ENCODE assay signal across 8 mouse cellular contexts in genomic region chr7:67758506-67758857, GRCm38 (mm10). TPM values are rescaled to one million over a fixed set of nuclear protein-coding genes. Genes with fewer than 3 reads are reported as not detected.
DNase-seq lines count a peak whose midpoint lies in the region; ATAC-seq and TF ChIP-seq lines count a peak whose summit lies in the region.

No protein-coding gene starts in this region.

- H3K36me3 ChIP-seq in lung, embryonic 15.5 days: no peaks in the 10 kb centered on the region
- H3K36me3 ChIP-seq in forebrain, embryonic 14.5 days (ENCODE audit: control insufficient read depth, insufficient read depth, low read length): no peaks in the 10 kb centered on the region
- H3K36me3 ChIP-seq in limb, embryonic 10.5 days: no peaks in the 10 kb centered on the region

- WGBS in lung, embryonic 15.5 days: 2% methylated on average over 19 of the region's 19 CpGs
- under 1% methylated on average over 19 of the region's 19 CpGs for WGBS in forebrain, embryonic 14.5 days
- WGBS in limb, embryonic 10.5 days: 2% methylated on average over 19 of the region's 19 CpGs
- under 1% methylated on average over 19 of the region's 19 CpGs for WGBS in olfactory bulb, adult 2 months

- peak overlapping the region; percentile 93 for H3K4me2 ChIP-seq in lung, embryonic 15.5 days
- H3K4me2 ChIP-seq in forebrain, embryonic 14.5 days (ENCODE audit: low read length): peak overlapping the region; percentile 98

- peak overlapping the region; percentile 53 for H3K4me3 ChIP-seq in lung, embryonic 15.5 days
- peak overlapping the region; percentile 55 for H3K4me3 ChIP-seq in forebrain, embryonic 14.5 days (ENCODE audit: low read depth, low read length)
- H3K4me3 ChIP-seq in limb, embryonic 10.5 days: peak overlapping the region; percentile 63
- peak overlapping the region; percentile 51 for H3K4me3 ChIP-seq in olfactory bulb, adult 2 months (ENCODE audit: insufficient read depth, low read depth, low read length)

- H3K27ac ChIP-seq in lung, embryonic 15.5 days: peak overlapping the region; percentile 62; the same call in 1 of the 2 replicates
- no peak overlapping the region; the same call in 1 of the 2 replicates for H3K27ac ChIP-seq in forebrain, embryonic 14.5 days (ENCODE audit: low read depth, low read length)
- peak overlapping the region; percentile 38; the same call in 1 of the 2 replicates for H3K27ac ChIP-seq in limb, embryonic 10.5 days
- H3K27ac ChIP-seq in olfactory bulb, adult 2 months (ENCODE audit: insufficient read depth, low read depth, low read length): no peak overlapping the region

- H3K27me3 ChIP-seq in lung, embryonic 15.5 days: peaks cover 10% of the 10 kb centered on the region
- H3K27me3 ChIP-seq in forebrain, embryonic 14.5 days (replicated peaks; ENCODE audit: control insufficient read depth, insufficient read depth, low read length): 0 out of 2 replicates have a peak, but pooled peaks cover 12% of the 10 kb centered on the region
- peaks cover 38% of the 10 kb centered on the region for H3K27me3 ChIP-seq in limb, embryonic 10.5 days (ENCODE audit: low read depth, poor library complexity, severe bottlenecking)

- H3K4me1 ChIP-seq in lung, embryonic 15.5 days: peaks cover 15% of the 10 kb centered on the region
- no peaks in the 10 kb centered on the region for H3K4me1 ChIP-seq in forebrain, embryonic 14.5 days (ENCODE audit: control insufficient read depth, insufficient read depth, low read length)
- H3K4me1 ChIP-seq in limb, embryonic 10.5 days: peaks cover 16% of the 10 kb centered on the region
- H3K4me1 ChIP-seq in olfactory bulb, adult 2 months (ENCODE audit: control insufficient read depth, insufficient read depth, low read length): peaks cover 3% of the 10 kb centered on the region; the same call in 1 of the 2 replicates

- DNase-seq in lung, postnatal 25 days (ENCODE audit: low spot score): no peak
- no peak for DNase-seq in forebrain, embryonic 14.5 days (ENCODE audit: low spot score)
- DNase-seq in limb, embryonic 10.5 days (ENCODE audit: low spot score): no peak
- DNase-seq in adipocyte (ENCODE audit: low spot score): no peak
- DNase-seq in adrenal gland, adult 18-20 months (ENCODE audit: low spot score in 2 of 2): no peak
- DNase-seq in layer of hippocampus, postnatal 10 days (ENCODE audit: low spot score in 2 of 2): no peak

- H3K9ac ChIP-seq in lung, embryonic 15.5 days: peak overlapping the region; percentile 54
- peak overlapping the region; percentile 62 for H3K9ac ChIP-seq in forebrain, embryonic 14.5 days (ENCODE audit: low read length)

- no peaks in the 10 kb centered on the region for H3K9me3 ChIP-seq in lung, embryonic 15.5 days
- H3K9me3 ChIP-seq in forebrain, embryonic 14.5 days (replicated peaks; ENCODE audit: control insufficient read depth, low read length): no peaks in the 10 kb centered on the region
- H3K9me3 ChIP-seq in limb, embryonic 10.5 days (replicated peaks): no peaks in the 10 kb centered on the region

- ATAC-seq in lung, embryonic 15.5 days (ENCODE audit: borderline replicate concordance, extremely low read depth, low FRiP score, low TSS enrichment): no peak; the same call in 1 of the 2 replicates
- no peak for ATAC-seq in forebrain, embryonic 14.5 days

- no peak for TF ChIP-seq POLR2A in olfactory bulb, adult 2 months (IDR thresholded peaks at IDR 0.05; ENCODE audit: insufficient read depth, low read depth, low read length)

- TF ChIP-seq CTCF in olfactory bulb, adult 2 months (IDR thresholded peaks at IDR 0.05; ENCODE audit: insufficient read depth, low read depth, low read length): no peak

RNA-seq across cellular contexts. Expression of gene Synm, which starts 1.1 kb away (rescaled TPM):
- 9.7 and 12.7 TPM in 2 replicates for polyA plus RNA-seq in lung, embryonic 15.5 days (2015; fragmentation: Nextera tagmentation; extraction: Ambion mirVana)
- 1.4 and 2.2 TPM in 2 replicates for polyA plus RNA-seq in forebrain, embryonic 14.5 days (2014; fragmentation: Nextera tagmentation; extraction: Ambion mirVana)
- polyA plus RNA-seq in limb, embryonic 10.5 days (2016; fragmentation: Nextera tagmentation; extraction: Ambion mirVana): 0.15 and 0.29 TPM in 2 replicates
- not detected in 2 replicates for polyA plus RNA-seq in olfactory bulb, adult 2 months (2012; ENCODE audit: insufficient read depth, insufficient read length, low replicate concordance, missing spikeins)
- 10 to 100 TPM; 10.6 to 16.3 TPM for total RNA-seq in adrenal gland, adult 18-20 months (2021)
- 10 to 100 TPM; 26.8 to 29.4 TPM for total RNA-seq in layer of hippocampus, postnatal 10 days (2021)

Comparison
In these comparisons a context has a peak if more than half of its experiments do, and no peak if none do; other contexts are left out.
1. H3K27ac ChIP-seq: peak in lung, embryonic 15.5 days (single experiment) and limb, embryonic 10.5 days (single experiment); none in forebrain, embryonic 14.5 days (single experiment) and olfactory bulb, adult 2 months (single experiment).
2. Peak in every context shown above with its lines, with median percentiles within 50 percentile points of each other: H3K4me3 ChIP-seq.